Mouse (Mus musculus) heart, embryonic 14.5 days (tissue): ENCODE results near the gene Slc38a3. TPM values are rescaled to one million over a fixed set of nuclear protein-coding genes. Genes with fewer than 3 reads are reported as not detected.
A peak's percentile ranks its signal among the peaks of the same experiment; 100 is the strongest.

Experiments used
- ATAC-seq: fragments of 200-750 bp; cut with Nextera tagmentation; 2 replicates; pipeline ENCODE4 v1.8.0; 2017; ENCODE audit warnings: low read depth, moderate TSS enrichment; ENCODE audit not compliant: insufficient number of reproducible peaks, insufficient read depth, low FRiP score
- H3K27ac ChIP-seq, 2 experiments: fragments of 200-500 bp in 1 of 2; fragments of 300-500 bp in 1 of 2; sonication (generic) in 1 of 2; replicated peaks in 1 of 2; 2 replicates each; pipeline ENCODE4 v1.5.1; 2012 to 2014; ENCODE audit warnings: low read depth in 2 of 2, low read length in 2 of 2, control low read depth in 1 of 2, mild to moderate bottlenecking in 1 of 2, mixed read lengths in 1 of 2; ENCODE audit not compliant: control insufficient read depth in 1 of 2, insufficient read depth in 1 of 2
- H3K27me3 ChIP-seq: fragments of 300-500 bp; sonication (generic); 2 replicates; pipeline ENCODE4 v1.6.1; 2014; ENCODE audit warnings: mild to moderate bottlenecking, low read length, control low read depth; ENCODE audit not compliant: control insufficient read depth, insufficient read depth
- H3K36me3 ChIP-seq: fragments of 300-500 bp; sonication (generic); 2 replicates; pipeline ENCODE4 v1.6.1; 2014; ENCODE audit warnings: mild to moderate bottlenecking, control low read depth, low read length, mixed read lengths; ENCODE audit not compliant: control insufficient read depth, insufficient read depth
- H3K4me1 ChIP-seq, 2 experiments: fragments of 200-500 bp in 1 of 2; fragments of 300-500 bp in 1 of 2; sonication (generic) in 1 of 2; 2 replicates each; pipeline ENCODE4 v1.6.1; 2012 to 2014; ENCODE audit warnings: low read length in 2 of 2, control low read depth in 1 of 2, mixed read lengths in 1 of 2; ENCODE audit not compliant: control insufficient read depth in 2 of 2, insufficient read depth in 2 of 2
- H3K4me2 ChIP-seq: fragments of 300-500 bp; sonication (generic); 2 replicates; pipeline ENCODE4 v1.6.1; 2014; ENCODE audit warnings: mild to moderate bottlenecking, low read length
- H3K4me3 ChIP-seq, 2 experiments: fragments of 200-500 bp in 1 of 2; fragments of 300-500 bp in 1 of 2; sonication (generic) in 1 of 2; 2 replicates each; pipeline ENCODE4 v1.5.1; 2012 to 2014; ENCODE audit warnings: low read length in 2 of 2, mild to moderate bottlenecking in 2 of 2, control low read depth in 1 of 2, low read depth in 1 of 2, moderate library complexity in 1 of 2; ENCODE audit not compliant: control insufficient read depth in 1 of 2, insufficient read depth in 1 of 2
- H3K9ac ChIP-seq: fragments of 300-500 bp; sonication (generic); 2 replicates; pipeline ENCODE4 v1.6.1; 2014; ENCODE audit warnings: mild to moderate bottlenecking, low read length
- H3K9me3 ChIP-seq: fragments of 300-500 bp; sonication (generic); 2 replicates; pipeline ENCODE4 v1.6.1; 2016; ENCODE audit warnings: low read length, control low read depth; ENCODE audit not compliant: control insufficient read depth
- WGBS: fragments of 180-500 bp; shearing (Covaris S2); extraction: QIAGEN DNeasy Blood & Tissue Kit; methylation state at CpG from one replicate; pipeline ENCODE4 v1.1.7; 2014; 5-methylcytosine and 5-hydroxymethylcytosine counted together
- polyA plus RNA-seq: library from polyadenylated mRNA; unstranded; fragments of >200 nt; fragmentation: Nextera tagmentation; extraction: Ambion mirVana; gene quantifications from 2 replicates; pipeline ENCODE4 v1.2.1, GENCODE M21; 2014

Gene Slc38a3
- polyA plus RNA-seq, 1 experiment from 2014 or later, result 2.7 TPM

DNA sequence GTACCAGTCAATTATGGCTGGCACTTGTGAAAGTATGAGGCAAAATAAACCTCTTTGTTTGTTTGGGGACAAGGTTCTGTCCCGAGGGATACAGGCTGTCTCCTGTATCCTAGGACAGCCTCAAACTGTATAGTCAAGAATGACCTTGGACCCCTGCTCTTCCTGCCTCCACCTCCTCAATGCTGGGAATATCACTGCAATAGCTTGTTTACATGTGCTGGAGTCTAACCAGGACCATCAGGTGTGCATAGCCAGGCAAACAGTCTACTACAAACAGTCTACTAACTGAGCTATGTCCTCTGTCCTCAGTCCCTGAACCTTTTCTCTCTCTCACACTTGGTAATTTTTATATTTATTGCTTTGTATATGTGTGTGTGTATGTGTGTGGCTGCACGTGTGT lies 15.9 kb downstream of the Slc38a3 start:
- no peak overlapping the region for H3K4me3 ChIP-seq
- H3K4me2 ChIP-seq, result no peak overlapping the region
- H3K27ac ChIP-seq, result no peak overlapping the region
- no peaks in the 10 kb centered on the region for H3K36me3 ChIP-seq
- no peak for ATAC-seq
- H3K27me3 ChIP-seq, result no peaks in the 10 kb centered on the region
- H3K9me3 ChIP-seq, result no peaks in the 10 kb centered on the region
- H3K4me1 ChIP-seq, result peaks cover 3 to 12% of the 10 kb centered on the region in 2 experiments; a peak in 3 of 4 replicates
- H3K9ac ChIP-seq, result no peak overlapping the region
- WGBS, result 77% methylated on average over 2 of the region's 2 CpGs

DNA sequence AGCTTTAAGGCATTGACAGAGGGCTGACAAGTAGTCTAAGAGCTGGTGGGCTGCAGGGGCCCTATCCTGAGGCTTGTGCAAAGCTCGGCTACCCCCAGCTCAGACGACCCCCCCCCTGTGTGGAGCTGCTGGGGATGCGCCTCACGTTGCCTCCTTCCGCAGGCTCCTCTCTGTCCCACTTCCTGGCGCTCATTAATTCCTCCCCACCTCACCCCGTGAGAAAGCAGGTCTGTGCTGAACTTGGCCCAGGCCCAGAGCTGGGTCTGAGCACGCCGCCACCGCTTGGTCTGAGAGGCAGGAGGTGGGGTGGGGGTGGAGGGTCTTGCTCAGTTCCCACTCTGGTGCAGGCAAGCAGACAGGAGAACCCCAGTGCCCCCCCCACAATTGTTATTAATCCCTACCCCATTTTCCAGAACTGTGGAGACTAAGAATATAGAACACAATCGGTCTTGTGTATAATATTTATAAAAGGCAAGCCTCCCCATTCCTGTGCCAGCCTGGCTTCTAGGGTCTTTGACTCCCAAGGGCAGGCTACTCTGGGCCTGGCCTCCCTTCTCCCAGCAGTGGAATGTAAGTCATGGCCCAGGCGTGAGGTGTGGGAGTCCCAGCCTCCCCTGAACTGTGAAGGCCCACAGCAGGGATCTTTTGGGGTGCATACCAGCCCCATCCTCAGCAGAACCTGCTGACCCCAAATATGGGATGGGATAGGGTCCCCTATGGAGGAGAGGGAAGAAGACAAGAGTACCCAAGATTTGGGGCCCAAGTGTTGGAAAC lies 18.4 kb downstream of the Slc38a3 start:
- no peaks in the 10 kb centered on the region for H3K9me3 ChIP-seq
- H3K27ac ChIP-seq, result no peak overlapping the region
- WGBS, result 31% methylated on average over 12 of the region's 12 CpGs
- peaks cover 3 to 12% of the 10 kb centered on the region in 2 experiments; a peak in 3 of 4 replicates for H3K4me1 ChIP-seq
- H3K4me2 ChIP-seq, result no peak overlapping the region
- no peak overlapping the region for H3K4me3 ChIP-seq
- no peaks in the 10 kb centered on the region for H3K27me3 ChIP-seq
- ATAC-seq, result no peak
- H3K36me3 ChIP-seq, result no peaks in the 10 kb centered on the region
- H3K9ac ChIP-seq, result 0 out of 2 replicates have a peak overlapping the region, but pooled peaks have one; percentile 16

GRCm38 (mm10) chr9:107650225-107650624 lies 19.1 kb downstream of the Slc38a3 start:
- WGBS, result 65% methylated on average over 7 of the region's 7 CpGs
- Histone ChIP-seq H3K4me1 (peaks cover 3 to 12% of the 10 kb centered on the region in 2 experiments; a peak in 3 of 4 replicates), H3K9ac (no peak overlapping the region), H3K27ac (no peak overlapping the region), H3K4me3 (no peak overlapping the region), H3K4me2 (no peak overlapping the region), H3K36me3 (no peaks in the 10 kb centered on the region), H3K9me3 (no peaks in the 10 kb centered on the region), H3K27me3 (no peaks in the 10 kb centered on the region)
- ATAC-seq, result no peak

DNA sequence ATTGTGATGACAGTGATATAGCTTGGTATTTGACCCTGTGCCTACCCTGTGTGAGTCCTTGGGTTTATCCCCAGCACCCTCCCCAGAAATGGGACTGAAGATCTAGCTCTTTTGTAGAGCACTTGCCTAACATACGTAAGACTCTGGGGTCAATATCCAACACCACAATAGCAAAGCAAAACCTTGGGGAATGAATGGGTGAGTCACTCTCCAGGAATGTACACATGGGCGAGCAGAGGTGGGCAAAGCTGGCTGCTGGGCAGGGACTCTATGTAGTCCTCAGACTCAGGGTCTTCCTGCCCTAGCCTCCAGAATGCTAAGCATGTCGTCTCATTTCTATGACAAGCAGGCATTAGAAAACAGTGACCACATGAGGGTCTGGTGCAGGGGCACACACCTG lies 20.6 kb downstream of the Slc38a3 start:
- no peak for ATAC-seq
- Histone ChIP-seq H3K9ac (no peak overlapping the region), H3K4me3 (no peak overlapping the region), H3K36me3 (no peaks in the 10 kb centered on the region), H3K4me2 (no peak overlapping the region), H3K27me3 (no peaks in the 10 kb centered on the region), H3K4me1 (peaks cover 4 to 16% of the 10 kb centered on the region in 2 experiments; a peak in 3 of 4 replicates), H3K27ac (no peak overlapping the region), H3K9me3 (no peaks in the 10 kb centered on the region)
- WGBS, result 35% methylated on average over 3 of the region's 3 CpGs

DNA sequence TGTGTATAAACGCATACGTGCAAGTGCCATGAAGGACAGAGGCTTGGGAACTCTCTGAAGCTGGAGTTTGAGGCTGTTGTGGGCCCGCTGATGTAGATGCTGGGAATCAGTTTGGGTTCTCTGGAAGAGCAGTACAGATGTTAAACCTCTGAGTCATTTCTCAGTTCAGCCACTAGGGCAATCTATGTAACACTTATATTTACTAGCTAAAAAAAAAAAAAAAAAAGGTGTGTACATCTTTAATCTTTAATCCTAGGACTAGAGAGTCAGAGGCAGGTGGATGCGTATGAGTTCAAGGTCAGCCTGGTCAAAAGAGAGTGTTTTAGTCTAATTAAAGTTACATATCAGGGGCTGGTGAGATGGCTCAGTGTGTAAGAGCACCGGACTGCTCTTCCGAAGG lies 22.4 kb downstream of the Slc38a3 start:
- Histone ChIP-seq H3K9ac (no peak overlapping the region), H3K4me2 (no peak overlapping the region), H3K27me3 (no peaks in the 10 kb centered on the region), H3K9me3 (no peaks in the 10 kb centered on the region), H3K27ac (no peak overlapping the region), H3K36me3 (no peaks in the 10 kb centered on the region), H3K4me1 (peaks cover 4 to 16% of the 10 kb centered on the region in 2 experiments; a peak in 3 of 4 replicates), H3K4me3 (no peak overlapping the region)
- ATAC-seq, result no peak
- 74% methylated on average over 6 of the region's 6 CpGs for WGBS

- WGBS, result 13% methylated on average over 5 of the region's 5 CpGs
- Histone ChIP-seq H3K27ac (no peak overlapping the region), H3K9ac (no peak overlapping the region), H3K27me3 (no peaks in the 10 kb centered on the region), H3K4me1 (peaks cover 3 to 10% of the 10 kb centered on the region in 2 experiments; a peak in 3 of 4 replicates), H3K4me2 (no peak overlapping the region; the same call in 1 of the 2 replicates), H3K4me3 (no peak overlapping the region), H3K36me3 (no peaks in the 10 kb centered on the region), H3K9me3 (no peaks in the 10 kb centered on the region)
- peak; percentile 58; the same call in 1 of the 2 replicates for ATAC-seq
Observed at GRCm38 (mm10) chr9:107645577-107645976, 23.8 kb downstream of the Slc38a3 start.

DNA sequence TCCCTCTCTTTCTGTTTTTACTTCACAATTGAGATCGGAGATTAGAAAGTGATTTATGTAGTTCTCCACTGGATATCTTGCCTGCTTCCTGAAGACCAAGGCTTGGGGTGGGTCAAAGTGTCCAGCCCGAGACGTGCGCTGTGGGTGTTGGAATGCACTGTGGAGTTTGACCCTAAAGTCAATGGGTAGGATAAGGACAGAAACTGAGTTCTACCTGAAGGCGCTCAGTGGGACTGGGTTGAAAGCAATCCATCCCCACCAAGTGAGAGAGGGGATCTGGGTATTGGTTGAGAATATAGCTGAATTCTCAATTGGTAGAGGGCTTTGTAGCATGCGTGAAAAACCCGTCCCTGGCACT lies 24.2 kb downstream of the Slc38a3 start:
- Histone ChIP-seq H3K4me2 (peak overlapping the region; percentile 67), H3K36me3 (no peaks in the 10 kb centered on the region), H3K9me3 (no peaks in the 10 kb centered on the region), H3K9ac (peak overlapping the region; percentile 61; the same call in 1 of the 2 replicates), H3K27me3 (no peaks in the 10 kb centered on the region), H3K4me1 (peaks cover 5 to 8% of the 10 kb centered on the region in 2 experiments; a peak in 2 of 4 replicates), H3K27ac (no peak overlapping the region), H3K4me3 (peak overlapping the region in 1 of 2 experiments; percentile 38; a peak in 1 of 4 replicates)
- ATAC-seq, result peak; percentile 3; the same call in 1 of the 2 replicates
- 39% methylated on average over 7 of the region's 7 CpGs for WGBS
